Mouse (Mus musculus): ENCODE data around the gene Maml3.

DNA sequence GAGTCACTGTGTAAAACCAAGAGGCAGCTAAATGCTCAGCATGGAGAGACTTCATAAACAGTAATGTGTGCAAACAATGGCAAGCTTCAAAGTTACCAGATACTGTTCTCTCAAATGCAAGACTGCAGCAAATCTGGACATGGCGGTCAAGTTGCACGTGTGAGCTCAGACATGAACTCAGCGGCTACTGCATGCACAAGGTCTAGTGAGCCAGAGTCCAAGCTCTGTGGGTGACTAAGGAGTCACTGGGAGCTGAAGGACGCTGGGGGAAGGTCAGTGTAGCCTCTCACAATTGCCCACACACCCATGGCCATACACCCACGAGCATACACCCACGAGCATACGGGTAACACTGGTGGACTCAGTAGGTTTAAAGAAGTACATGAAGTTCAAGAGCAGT, 130.3 kb downstream of the Maml3 start:
- TF ChIP-seq POLR2A (IDR thresholded peaks at IDR 0.05; ENCODE audit: borderline replicate concordance, extremely low read depth, insufficient read depth, insufficient read length, poor library complexity, severe bottlenecking), result no peak
- TF ChIP-seq CTCF (IDR thresholded peaks at IDR 0.05; ENCODE audit: borderline replicate concordance, extremely low read depth, insufficient read depth, insufficient read length), result no peak

Data from brain, embryonic 14.5 days (tissue).